Mouse (Mus musculus) neutrophil, adult 5-6 weeks (primary cell): Measurements from ENCODE around the gene Eed. TPM values are rescaled to one million over a fixed set of nuclear protein-coding genes. Genes with fewer than 3 reads are reported as not detected.
"Not testable (repeated sequence)": the region's sequence is repeated elsewhere in the genome, so short reads cannot be mapped to it uniquely, and the experiment has no call there.

Experiments used
- ATAC-seq: fragments of 151-379, 151-347 bp; 2 replicates; pipeline ENCODE4 v1.8.0; 2017; ENCODE audit warnings: mild to moderate bottlenecking, moderate TSS enrichment; ENCODE audit not compliant: insufficient number of reproducible peaks, poor library complexity, low FRiP score, severe bottlenecking; ENCODE audit errors: extremely low read depth
- total RNA-seq: library from RNA; stranded (forward); fragments of 200-1000 nt; gene quantifications from 2 replicates; pipeline ENCODE4 v1.2.3, GENCODE M21; 2017

Eed gene
- total RNA-seq, result 252 and 259 TPM in 2 replicates

DNA sequence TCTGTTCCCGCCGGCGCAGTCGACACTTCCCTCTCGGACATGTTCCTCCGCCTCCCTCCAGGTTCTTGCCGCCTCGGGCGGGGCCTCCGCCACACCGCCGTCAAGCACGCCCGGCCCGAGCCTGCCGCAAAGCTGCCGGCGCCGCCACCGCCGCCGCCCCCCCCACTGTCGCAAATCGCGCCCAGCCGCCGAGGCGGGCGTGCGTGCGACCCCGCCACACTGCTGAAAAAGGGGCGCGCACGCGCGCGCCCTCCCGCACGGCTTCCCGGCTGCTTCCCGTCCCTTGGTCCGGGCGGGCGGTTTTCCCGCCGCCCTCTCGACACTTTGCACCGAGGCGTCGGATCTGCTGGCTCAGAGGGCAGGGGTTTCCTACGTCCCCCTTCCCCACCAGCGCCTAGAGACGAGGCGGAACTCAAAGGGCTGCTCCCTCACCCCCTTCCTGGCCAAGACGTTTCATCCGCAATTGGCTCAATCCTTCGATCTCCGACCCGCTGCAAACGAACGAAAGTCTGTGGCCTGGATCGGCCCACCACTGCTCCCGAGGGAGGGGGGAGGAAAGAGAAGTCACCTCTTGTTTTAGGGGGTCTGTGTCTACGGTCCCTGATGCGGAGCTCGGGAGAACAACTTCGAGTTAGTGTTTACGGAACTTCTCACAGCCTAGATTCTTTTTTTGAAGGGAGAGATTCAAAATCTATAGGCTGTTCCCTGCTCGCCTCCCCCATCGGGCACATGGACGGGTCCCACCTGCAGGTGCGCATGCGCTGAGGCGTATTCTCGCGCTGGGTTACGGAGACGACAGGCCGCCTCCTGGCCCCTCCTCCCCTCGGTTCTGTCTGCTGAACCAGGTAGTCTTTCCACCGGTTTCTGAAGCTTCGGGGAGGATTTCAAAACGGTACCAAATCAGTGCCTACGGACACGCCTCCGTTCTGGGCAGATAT lies at the start of gene Eed:
Gene Eed (minus strand): TSS at position 499 of the 938 bp plus-strand sequence.
- ATAC-seq, result peak; percentile 89

DNA sequence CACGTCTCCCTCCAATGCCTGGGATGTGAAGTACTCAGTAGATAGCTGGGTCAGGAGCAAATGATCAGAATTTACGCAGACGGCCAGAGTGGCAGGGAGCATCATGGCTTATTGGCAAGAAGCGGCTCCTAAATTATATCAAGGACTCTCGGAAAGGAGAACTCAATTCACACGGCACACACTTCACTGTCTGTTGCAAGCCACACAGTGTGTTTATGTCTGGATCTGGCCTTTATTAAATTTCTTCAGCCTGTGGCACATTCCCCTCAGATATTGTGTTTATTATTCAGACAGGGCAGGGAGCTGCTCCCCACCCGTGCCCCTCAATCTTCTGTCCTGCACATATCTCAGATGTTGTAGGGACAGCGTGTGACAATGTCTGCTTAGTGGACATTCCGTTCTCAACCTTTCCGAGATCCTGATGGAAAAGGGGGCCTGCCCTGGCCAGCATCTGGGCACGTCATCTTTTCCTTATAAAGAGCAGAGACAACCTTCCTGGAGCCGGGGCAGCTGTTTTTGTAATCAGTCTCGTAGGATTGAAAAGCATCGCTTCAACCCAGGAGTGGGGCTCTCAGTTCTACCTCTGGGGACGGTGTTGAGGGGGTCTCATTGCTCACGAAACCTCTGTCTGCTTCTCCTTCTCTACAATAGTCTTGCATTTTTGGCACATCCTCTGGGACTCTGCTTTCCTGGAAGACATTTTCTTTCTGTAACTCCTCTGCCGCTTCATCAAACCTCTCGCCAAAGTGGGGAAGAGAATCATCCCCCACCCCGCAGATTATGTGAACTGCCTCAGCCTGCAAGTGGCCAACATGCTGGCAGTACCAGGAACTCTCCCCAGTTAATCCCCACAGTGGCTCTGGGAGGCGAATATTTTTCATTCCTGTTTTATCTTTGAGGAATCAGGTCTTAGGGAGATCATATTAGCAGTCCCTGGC lies 49.0 kb upstream of the Eed start:
- ATAC-seq, result no peak

DNA sequence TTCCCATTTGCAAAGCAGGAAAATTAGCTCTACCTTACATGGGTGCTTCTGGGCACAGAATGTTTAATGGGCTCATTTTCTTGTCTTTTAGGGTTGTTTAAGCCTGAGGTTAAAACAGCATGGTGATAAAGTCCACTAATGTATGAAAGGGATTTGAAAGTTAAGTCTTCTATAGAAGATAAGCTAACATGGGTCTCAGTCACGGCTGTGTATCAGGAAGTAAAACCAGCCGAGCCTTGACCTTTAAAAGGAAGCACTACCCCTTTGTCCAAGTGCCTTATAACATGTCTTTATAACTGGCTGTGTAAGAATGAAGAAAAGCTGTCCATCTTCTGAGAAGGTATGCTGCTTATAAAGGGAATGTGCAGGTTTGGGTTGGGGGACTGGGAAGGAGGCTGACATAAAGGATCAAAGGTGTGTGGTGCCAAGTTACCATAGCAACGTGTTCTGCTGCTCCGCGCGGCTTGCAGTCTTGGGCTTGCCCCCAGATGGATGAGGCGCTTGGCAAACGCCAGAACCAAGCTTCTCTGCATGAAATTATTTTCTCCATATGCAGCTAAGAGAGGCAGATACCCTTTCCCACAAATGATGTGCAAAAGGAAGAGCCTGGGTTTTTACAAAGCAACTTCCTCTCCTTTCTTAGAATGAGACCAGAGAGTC lies 48.2 kb upstream of the Eed start:
- ATAC-seq, result no peak

DNA sequence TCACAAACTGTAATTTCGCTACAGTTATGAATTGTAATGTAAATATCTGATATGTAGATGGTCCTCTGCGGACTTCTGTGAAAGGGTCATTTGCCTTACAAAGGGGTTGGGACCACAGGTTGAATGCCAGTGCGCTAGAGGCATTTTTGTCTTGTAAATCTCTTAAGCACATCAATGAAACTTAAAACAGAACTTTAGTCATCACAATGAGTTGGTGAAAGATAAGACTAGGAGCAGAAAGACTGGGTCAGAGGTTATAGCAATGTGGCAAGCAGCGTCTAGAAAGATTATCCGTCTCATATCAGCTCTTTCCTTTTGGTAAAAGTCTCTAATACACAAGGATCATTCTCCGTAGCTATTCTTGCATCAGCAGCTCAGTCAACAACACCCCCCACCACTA lies 44.2 kb upstream of the Eed start:
- no peak for ATAC-seq

DNA sequence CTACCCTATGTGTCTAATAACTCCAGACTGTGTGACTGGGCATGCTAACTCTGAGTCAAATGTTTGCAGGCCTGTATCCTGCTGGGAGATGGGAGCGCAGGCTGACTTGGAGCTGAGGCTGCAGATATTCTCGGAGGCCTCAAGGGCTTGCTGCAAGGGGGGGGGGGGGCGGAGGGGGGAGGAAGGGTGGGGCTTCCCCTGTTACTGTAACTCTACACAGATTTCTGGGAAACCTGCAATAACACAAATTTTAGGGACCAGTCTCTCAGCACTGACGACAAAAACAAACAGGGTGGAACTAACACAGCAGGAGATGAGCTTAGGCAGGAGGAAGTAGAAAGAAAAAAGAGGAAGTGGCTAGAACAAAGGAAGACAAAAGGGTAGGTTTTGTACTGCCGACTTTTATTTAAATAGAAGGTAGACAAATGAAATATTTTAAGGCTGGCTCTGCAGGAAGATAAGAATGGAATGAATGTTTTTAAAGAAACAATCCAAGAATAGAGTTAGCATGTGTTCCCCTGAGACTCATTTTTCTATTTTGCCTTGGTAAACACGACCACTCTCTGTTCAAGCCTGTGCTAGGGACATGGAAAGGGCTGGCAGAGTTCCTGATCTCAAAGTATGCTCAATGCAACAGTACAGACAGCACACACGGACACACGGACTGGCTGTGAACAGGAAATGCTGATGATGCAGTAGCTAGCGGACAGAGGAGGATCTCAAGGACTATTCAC lies 42.4 kb upstream of the Eed start:
- peak; percentile 79 for ATAC-seq

DNA sequence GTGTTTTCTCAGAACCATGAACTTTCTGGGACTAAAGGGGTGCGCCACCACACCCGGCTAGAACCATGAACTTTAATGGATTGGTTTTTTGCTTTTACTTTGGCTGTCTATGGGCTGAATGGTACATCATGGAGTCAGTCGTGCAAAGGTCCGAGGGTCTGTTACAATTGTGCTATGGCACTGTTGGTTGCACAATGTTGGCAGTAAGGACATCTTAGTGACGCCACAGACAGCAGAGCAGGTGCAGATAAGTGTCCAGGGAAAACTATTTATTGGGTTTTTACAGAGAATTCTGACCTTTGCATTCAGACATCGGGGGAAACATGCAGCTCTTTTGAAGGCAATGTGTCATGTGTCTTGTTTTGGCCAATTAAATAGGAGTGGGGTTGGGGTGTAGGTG lies 39.5 kb upstream of the Eed start:
- no peak for ATAC-seq

DNA sequence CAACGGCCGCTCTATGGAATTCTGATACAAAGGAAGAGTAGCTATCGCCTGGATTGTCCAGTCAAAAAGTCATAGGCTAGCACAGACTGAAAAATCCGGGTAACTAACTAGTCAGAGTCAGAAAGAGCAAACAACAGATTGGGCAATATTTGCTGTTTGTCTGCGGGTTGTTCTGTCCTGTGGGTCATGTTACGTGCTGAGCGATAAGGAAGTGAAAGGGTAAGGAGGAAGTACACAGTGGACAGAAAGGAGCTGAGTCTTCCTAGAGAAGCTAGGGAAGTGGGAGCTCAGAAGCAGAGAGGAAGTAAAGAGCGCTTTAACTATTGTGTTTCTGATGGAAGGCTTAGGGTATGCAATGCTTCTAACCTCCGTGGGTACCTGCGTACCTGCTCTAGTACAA lies 38.8 kb upstream of the Eed start:
- peak; percentile 84 for ATAC-seq

DNA sequence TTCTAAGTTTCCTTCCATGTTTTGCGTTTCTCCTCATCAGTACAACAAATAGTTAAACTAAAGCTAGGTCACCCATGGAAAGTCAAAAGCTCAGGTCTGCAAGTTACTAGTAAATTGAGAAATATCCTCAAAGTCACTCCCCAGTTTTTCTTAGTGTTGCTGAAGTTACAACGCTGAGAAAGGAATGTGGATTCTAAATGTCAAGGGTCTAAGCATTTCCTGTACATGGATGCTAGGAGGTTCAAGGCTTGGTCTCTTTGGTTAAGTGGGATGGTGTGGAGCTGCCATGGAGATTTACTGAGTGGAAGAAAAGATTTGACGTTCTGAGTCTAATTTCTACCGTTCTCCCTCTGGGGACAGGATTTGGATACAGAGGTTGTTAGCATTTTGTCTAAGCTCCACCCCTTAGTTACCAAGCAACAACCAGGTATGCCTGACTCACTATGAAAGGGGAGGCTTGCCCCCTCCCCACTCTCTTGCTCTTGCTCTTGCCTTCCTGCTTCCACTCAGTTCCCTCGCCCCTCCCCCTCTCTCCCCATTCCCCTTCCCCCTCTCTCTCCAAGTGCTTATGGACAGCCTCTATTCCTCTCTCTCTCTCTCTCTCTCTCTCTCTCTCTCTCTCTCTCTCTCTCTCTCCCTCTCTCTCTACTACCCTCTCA lies 36.3 kb upstream of the Eed start:
- peak; percentile 29; the same call in 1 of the 2 replicates for ATAC-seq

- ATAC-seq, result peak; percentile 36; the same call in 1 of the 2 replicates
These were observed 35.7 kb upstream of the Eed start for GRCm38 (mm10) chr7:90016459-90016858.

GRCm38 (mm10) chr7:90006667-90007653 lies 26.2 kb upstream of the Eed start:
- ATAC-seq, result no peak

DNA sequence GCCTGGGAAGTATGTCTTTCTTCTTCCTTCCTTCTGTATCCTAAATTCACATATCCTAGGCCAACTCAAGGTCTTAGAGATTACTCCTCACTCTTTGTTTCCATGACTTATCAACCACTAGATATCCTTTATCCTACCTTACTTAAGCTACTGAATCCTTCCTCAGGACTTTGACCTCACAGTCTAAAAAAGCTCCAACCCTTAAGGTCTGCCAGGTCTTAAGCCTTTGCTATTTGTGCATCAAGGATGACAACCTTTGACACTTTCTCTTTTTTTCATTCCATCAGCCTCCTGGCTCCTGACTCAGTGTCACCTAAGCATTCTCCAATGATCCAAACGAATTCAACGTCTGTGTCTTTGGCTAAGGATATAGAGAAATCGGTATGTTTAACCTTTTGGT lies 24.0 kb upstream of the Eed start:
- no peak for ATAC-seq

GRCm38 (mm10) chr7:90002375-90002774 lies 21.6 kb upstream of the Eed start:
- no peak for ATAC-seq

- ATAC-seq, result no peak
These were observed 18.7 kb upstream of the Eed start for GRCm38 (mm10) chr7:89999491-89999890.

- ATAC-seq, result no peak
These were observed 17.8 kb upstream of the Eed start for GRCm38 (mm10) chr7:89998624-89999006.

DNA sequence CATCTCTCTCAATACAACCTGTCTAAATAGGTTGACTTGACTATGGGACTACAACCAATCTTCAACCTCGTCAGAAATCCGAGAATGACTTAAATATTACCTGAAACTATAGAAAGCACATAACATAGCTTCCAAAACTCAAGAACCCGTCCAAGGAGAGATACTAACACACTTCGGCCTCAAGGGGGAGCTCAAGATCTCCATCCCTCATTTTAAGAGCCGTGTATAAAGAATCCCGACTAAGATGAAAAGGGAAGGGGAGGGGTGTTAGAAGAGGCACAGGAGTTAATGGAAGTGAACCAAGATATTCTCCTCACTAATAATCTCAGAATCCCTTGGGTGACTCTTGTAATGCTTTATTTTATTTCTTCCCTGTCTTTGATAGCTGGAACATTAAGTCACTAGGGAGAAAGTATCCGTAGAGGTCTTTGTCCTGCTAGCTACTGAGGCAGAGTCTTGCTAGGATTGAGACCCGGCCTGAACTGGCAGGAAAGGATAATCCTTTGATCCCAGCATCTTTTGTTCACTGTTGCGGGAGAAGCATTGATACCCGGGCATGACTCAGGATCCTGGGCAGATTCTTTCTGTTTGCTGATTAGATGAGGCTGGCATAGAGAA lies 17.3 kb upstream of the Eed start:
- ATAC-seq, result peak; percentile 79

DNA sequence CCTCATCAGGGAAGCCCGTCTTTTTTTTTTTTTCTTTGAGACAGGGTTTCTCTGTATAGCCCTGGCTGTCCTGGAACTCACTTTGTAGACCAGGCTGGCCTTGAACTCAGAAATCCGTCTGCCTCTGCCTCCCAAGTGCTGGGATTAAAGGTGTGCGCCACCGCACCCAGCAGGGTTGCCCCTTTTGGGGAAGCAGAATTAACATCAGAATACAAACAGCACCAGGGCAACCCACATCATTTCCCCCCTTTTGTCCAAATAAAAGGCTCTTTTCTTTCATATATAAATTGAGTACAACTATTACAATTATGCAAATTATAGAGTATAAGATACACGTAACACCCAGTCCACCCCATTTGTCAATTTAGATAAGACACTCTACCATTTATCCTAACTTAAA lies 16.7 kb upstream of the Eed start:
- ATAC-seq, result not testable (repeated sequence)

DNA sequence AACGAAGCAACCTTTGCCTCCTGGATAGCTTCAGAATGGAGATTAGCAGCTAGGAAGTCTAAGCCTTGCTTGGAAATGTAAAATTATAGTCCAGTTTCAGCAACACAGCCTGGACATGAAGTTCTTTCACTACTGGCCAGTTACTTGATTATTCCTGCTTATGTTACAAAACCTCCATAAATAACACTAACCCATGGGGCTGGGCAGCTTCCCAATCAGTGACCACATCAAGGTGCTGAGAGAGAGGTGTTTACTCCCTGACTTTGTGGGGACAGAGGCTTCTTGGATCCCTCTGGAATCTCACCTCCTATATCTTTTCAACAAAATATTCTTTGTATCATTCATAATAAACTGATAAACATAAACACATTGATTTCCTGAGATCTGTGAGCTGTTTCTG lies 12.3 kb upstream of the Eed start:
- no peak for ATAC-seq
